Mouse (Mus musculus) bone marrow, adult 2 months (tissue): ENCODE data around the gene Rhot2.

ENCODE experiments used
- CTCF ChIP-seq: fragments of 200-500 bp; IDR thresholded peaks from 2 replicates; pipeline ENCODE4 v1.5.1; 2011; ENCODE audit warnings: low read length, control low read depth; ENCODE audit not compliant: control insufficient read depth, insufficient read depth
- POLR2A ChIP-seq: fragments of 200-500 bp; IDR thresholded peaks from 2 replicates; pipeline ENCODE4 v1.6.1; 2011; ENCODE audit warnings: low read depth, mild to moderate bottlenecking, control low read depth, low read length, borderline replicate concordance; ENCODE audit not compliant: control insufficient read depth

GRCm38 (mm10) chr17:25863681-25864080, 19.0 kb upstream of the Rhot2 start:
- TF ChIP-seq CTCF, result no peak
- TF ChIP-seq POLR2A, result no peak
